Mouse (Mus musculus) heart, postnatal 10 days (tissue): ENCODE results near the gene Evc2. TPM values are rescaled to one million over a fixed set of nuclear protein-coding genes. Genes with fewer than 3 reads are reported as not detected.

Source experiments
- DNase-seq, 2 experiments: peaks; one replicate each; pipeline ENCODE4 v3.0.0; 2021
- intact Hi-C: fragments of 180-260 bp; cut with DNase I; formaldehyde crosslinking; loops from one replicate; pipeline ENCODE4 v1.15.1; 2025
- total RNA-seq, 2 experiments: library from RNA; stranded (reverse); gene quantifications; 2 replicates each; pipeline ENCODE4 v1.2.3; 2021

Gene Evc2
- 1 to 10 TPM; 5.2 to 5.7 TPM for total RNA-seq

DNA sequence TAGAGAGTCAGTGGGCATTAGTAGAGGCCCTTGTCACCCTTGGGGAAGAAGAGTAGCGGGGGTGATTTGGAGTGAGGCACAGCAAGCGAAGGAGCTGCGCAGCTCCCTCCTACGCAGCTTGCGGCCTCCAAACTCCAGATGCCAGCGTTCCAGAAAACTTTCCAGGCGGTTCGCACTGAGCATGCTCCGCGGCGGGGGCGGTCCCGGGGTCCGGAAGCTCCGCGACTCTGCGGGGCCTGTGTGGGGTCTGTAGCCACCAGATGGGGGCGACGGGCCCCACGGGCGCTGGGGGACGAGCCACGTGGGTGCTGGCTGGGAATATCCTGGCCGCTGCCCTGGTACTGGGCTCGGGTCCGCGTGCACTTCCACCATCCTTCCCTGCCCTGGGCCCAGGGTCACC lies at the start of gene Evc2:
Gene Evc2 (plus strand): TSS at position 212 of the 400 bp plus-strand sequence.
- intact Hi-C loops, result no loop called here
- DNase-seq, result peak; percentile 79 to 82

GRCm38 (mm10) chr5:37289236-37289635 lies 49.1 kb upstream of the Evc2 start:
- DNase-seq, result peak; percentile 29 to 56
- intact Hi-C loops, result loop anchor here (5.0 kb wide), 1 partner anchor 142 kb away; no protein-coding TSS in a partner anchor

- DNase-seq, result no peak
- intact Hi-C loops, result loop anchor here (10.0 kb wide), 1 partner anchor 904 kb away; no protein-coding TSS in a partner anchor
These were observed 47.3 kb upstream of the Evc2 start for GRCm38 (mm10) chr5:37290983-37291382.

DNA sequence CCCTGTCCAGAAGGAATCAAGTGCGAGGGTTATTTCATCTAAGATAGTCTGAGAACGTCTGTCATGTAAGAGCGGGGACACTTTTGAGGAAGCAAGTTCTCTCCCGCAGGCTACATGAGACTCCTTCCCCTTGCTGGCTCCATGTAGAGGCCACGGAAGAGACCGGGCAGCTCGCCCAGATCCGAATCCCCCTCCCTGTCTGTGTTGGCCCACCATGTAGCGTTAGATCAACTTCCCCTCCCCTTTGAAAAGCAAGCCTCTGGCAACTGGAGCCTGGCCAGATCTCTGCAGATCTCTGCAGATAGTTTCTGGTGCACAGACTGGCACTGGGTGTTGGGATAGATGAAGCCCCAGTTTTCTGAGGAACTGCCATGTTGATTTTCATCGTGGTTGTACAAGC lies 41.6 kb upstream of the Evc2 start:
- DNase-seq, result no peak
- intact Hi-C loops, result loop anchor here (5.0 to 10.0 kb wide), 2 partner anchors 796 to 898 kb away; no protein-coding TSS in a partner anchor

DNA sequence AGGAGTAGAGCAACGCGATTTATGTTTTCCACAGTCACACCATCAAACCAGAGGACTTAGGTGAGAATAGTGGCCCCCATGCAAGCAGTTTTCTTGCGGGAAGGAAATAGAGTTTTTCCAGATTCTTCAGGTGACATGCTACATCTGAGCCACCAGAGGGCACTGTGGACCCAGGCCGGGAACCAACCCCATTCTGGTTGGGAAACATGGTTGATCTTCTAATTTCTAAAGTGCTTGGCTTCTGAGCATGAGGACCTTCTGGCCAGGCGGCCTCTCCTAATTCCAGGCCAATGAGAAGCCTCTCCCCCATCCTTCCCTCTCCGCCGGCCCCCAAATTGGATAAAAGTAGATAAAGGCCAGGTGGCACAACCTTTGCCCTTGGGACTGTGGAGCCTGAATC lies 39.9 kb upstream of the Evc2 start:
- intact Hi-C loops, result loop anchor here (1.0 to 10.0 kb wide), 5 partner anchors 56 to 896 kb away; partner anchors contain the start of gene Stk32b
- peak; percentile 12 to 44 for DNase-seq

DNA sequence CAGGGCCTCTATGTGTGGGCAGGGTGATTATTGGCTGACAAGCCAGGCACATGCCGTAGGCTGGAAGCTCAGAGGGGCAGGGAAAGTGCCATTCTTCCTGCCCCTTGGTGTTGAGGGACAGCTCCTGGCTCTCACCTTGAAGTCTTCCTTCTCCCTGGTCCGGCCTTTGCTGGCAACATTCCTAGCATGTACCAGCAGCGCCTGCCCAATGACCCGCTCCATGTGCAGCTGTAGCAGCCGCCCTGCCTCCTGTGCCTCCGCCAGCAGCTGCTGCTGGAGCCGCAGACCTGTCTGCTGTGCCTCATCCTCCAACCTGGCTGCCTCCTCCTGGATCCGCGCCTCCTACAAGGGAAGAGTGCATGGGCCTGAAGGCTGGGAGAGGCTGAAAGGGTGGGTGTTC lies 28.3 kb upstream of the Evc2 start:
- no peak for DNase-seq
- intact Hi-C loops, result no loop called here

DNA sequence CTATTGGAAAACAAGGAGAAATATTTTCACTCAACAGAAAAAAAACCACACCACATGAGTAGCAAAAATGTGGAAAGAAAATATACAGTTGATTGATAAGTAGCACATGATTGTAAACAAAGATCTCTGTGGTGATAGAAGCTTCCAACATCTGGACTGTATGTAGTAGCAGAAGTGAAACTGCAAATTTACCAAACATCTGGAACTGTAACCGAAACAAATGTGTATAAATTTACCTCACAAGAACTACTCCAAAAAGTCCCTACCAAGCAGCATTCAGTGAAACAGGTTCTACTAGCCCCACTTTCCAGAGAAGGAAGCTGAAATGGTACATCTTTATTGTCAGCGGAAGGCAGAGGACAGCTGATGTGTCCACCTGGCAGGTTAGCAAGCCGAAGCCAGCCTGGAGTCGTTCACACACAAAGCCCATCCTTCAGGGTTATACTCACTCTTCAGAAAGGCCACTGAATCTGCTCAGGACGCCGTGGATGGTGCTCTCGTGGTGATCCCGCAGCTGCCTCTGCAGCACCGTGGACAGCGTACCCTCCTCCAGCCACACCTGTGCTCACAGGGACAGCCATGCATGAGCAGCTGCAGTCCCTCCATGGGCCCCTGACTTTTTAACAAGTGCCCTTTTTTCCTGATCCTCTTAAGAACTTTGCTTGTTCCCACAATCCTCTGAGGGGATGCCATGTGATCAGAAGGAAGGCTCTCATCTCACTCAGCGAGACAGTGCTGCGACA lies 25.1 kb upstream of the Evc2 start:
- intact Hi-C loops, result no loop called here
- no peak for DNase-seq

DNA sequence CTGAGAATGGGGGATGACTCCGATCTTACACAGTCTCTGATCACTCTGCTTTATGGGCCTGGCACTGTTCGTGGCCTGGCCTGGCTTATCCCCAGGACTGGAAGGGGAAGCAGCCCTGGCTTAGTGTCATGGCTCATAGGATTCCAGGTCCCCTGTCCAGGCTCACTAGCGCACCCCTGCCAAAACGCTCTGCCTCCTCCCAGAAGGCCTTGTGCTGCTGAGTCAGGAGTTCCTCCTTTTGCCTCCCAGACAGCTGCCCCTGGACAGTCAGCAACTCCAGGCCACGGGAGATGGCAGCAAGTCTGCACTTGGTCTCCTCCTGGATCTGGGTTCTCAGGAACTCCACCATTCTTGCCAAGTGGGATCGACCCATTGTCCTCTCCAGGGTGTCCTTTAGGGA lies 19.6 kb upstream of the Evc2 start:
- intact Hi-C loops, result no loop called here
- no peak for DNase-seq

DNA sequence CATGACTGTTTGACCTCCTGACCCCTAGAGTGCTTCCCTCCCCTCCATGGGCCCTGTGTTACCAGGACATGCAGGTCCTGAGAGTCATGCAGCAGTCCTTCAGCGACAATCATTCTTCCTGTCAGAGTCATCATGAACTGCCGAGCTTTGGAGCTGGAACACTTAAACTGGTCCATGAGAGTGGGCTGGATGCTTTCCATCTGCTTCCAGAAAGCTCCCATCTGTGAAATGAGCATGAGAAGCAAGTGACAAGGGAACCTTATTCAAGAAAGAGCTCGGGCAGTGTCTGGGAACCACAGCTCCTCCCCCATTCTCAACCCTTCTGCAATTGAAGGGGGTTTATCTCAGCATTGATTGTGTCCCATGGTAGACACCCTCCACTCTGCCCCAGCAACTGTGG lies 18.1 kb upstream of the Evc2 start:
- DNase-seq, result no peak
- intact Hi-C loops, result no loop called here

GRCm38 (mm10) chr5:37320761-37321160 lies 17.5 kb upstream of the Evc2 start:
- intact Hi-C loops, result no loop called here
- no peak for DNase-seq

- intact Hi-C loops, result no loop called here
- DNase-seq, result no peak
These were observed 11.6 kb upstream of the Evc2 start for GRCm38 (mm10) chr5:37326675-37327074.

- no peak for DNase-seq
These were observed 7.7 kb upstream of the Evc2 start for GRCm38 (mm10) chr5:37330449-37331132.

GRCm38 (mm10) chr5:37331133-37331505 lies 7.2 kb upstream of the Evc2 start:
- intact Hi-C loops, result no loop called here
- no peak for DNase-seq

More at GRCm38 (mm10) chr5:37330449-37331132, 7.7 kb upstream of the Evc2 start:
- intact Hi-C loops, result no loop called here

DNA sequence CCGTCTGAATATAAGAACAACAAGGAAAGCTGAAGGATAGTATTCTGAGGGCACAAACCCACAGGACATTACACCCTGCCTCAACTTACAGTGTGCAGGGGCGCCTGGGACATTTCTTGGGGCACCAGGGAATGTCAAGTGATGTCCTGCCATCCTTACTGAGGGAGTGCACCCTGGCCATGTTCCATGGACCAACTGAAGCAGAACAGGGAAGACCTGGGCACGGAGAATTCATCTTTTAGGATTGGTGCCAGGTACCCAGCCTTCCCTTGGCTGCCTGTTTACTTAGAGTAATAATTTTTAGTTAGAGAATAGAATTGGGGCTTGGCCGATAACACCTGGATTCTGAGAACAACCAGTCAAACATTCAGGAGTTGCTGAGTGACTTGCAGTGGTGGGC lies 6.2 kb upstream of the Evc2 start:
- no peak for DNase-seq
- intact Hi-C loops, result no loop called here

DNA sequence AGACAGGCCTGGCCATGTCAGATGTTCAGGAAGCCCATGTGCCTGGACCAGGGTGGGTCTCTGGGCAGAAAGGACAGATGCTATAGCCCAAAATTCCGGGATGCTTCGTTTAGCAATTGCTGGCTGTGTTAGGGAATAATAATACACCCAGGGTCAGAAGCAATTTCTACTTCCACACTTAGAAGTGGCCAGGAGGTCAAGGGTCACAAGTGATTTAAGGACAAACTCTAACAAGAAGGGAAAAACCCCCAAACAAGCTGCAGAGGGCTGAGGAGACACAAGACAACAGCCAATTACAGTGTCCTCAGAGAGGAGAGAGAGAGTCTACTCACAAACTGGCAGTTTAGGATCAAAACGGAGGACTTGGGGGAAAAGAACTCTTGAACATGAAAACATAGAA lies 3.2 kb upstream of the Evc2 start:
- intact Hi-C loops, result no loop called here
- no peak for DNase-seq

- peak; percentile 68 to 77 for DNase-seq
- intact Hi-C loops, result no loop called here
These were observed 1.7 kb upstream of the Evc2 start, which contains the start of gene Evc for GRCm38 (mm10) chr5:37336485-37337105. Gene Evc, minus strand, starts transcription at chr5:37336894.

DNA sequence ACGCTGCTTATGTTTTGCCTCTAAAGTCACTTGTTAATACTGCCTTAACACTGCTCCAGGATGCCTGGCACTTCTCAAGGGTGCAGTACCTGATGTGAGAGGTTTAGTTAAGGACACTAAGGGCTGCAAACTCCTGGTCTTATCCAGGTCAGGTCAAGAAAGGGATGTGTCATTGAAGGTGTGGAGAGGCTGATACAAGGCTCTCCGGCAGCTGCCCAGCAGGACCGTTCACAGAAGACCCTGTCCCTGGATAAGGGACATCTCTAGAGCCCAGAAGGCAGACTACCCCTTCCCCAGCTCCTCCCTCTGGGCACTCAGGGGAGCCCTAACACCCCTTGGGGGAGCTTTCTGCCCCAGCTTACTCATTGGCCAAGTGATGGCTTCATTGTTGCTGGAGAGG lies 603 bp upstream of the Evc2 start:
- intact Hi-C loops, result no loop called here
- peak in 1 of 2 experiments; percentile 9 for DNase-seq

DNA sequence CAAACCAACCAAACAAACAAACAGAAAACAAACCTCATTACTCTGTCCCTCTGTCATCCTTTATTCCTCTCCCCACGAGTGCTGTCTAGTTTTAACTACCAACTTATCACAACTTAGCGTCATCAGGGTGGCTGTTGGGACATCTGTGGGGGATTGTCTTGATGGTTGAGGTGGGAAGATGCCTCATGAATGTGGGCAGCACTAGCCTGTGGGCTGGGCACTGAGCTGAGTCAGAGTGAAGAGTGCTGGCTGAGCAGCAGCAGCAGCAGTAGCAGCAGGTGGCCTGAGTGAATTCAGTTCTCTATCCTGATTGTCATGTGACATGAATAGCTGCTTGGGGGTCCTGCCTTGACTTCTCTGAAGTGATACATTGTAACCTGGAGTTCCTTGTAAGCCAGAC lies 5.7 kb downstream of the Evc2 start:
- intact Hi-C loops, result no loop called here
- no peak for DNase-seq

DNA sequence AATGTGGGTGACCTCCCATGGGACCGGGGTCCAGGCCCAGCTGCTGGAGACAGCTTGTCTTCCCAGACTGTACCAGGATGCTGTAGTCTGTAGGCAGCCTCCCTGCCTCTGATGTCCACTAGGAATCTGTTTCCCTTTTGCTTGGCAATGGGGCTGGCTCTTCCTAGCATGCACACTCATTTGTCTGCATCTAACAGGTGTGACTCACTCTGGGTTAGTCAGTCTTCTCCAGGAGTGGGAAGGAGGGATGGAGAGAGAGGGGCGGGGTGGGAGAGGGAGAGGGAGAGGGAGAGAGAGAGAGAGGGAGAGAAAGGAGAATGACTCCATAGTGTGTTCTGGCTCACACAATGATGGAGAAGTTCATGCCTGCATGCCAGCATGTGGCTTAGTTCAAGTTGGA lies 13.5 kb downstream of the Evc2 start:
- intact Hi-C loops, result no loop called here

GRCm38 (mm10) chr5:37354385-37354784 lies 16.1 kb downstream of the Evc2 start:
- intact Hi-C loops, result loop anchor here (1.0 kb wide), 1 partner anchor 56 kb away; no protein-coding TSS in a partner anchor
- peak; percentile 36 to 64 for DNase-seq

More for the DNA sequence above, 13.5 kb downstream of the Evc2 start:
- DNase-seq, result no peak

GRCm38 (mm10) chr5:37356027-37356426 lies 17.7 kb downstream of the Evc2 start:
- intact Hi-C loops, result no loop called here
- DNase-seq, result no peak
